Mouse (Mus musculus): ENCODE data around the gene Kdelr2. TPM values are rescaled to one million over a fixed set of nuclear protein-coding genes. Genes with fewer than 3 reads are reported as not detected.

Gene Kdelr2
- polyA plus RNA-seq, 1 experiment = 91.8 TPM

- Histone ChIP-seq H3K36me3 (ENCODE audit: control insufficient read depth, insufficient read depth, low read length) (no peaks in the 10 kb centered on the region), H3K27me3 (replicated peaks; ENCODE audit: control insufficient read depth, insufficient read depth, low read length) (no peaks in the 10 kb centered on the region), H3K27ac (ENCODE audit: insufficient read depth, low read depth, low read length) (no peak overlapping the region), H3K4me1 (ENCODE audit: control insufficient read depth, insufficient read depth, low read length) (no peaks in the 10 kb centered on the region), H3K4me3 (ENCODE audit: insufficient read depth, low read depth, low read length) (peak overlapping the region; percentile 25; the same call in 1 of the 2 replicates)
- TF ChIP-seq POLR2A (IDR thresholded peaks at IDR 0.05; ENCODE audit: low read depth, low read length) = no peak
- DNase-seq = no peak
- 2% methylated on average over 47 of the region's 47 CpGs for WGBS
Observed at GRCm38 (mm10) chr5:143363678-143364615, 39.7 kb upstream of the Kdelr2 start.

- DNase-seq = no peak
- 70% methylated on average over 3 of the region's 3 CpGs for WGBS
- no peaks in the 10 kb centered on the region for H3K36me3 ChIP-seq (ENCODE audit: control insufficient read depth, insufficient read depth, low read length)
- H3K4me1 ChIP-seq (ENCODE audit: control insufficient read depth, insufficient read depth, low read length) = no peaks in the 10 kb centered on the region
- peaks cover 4% of the 10 kb centered on the region; the same call in 1 of the 2 replicates for H3K27me3 ChIP-seq (replicated peaks; ENCODE audit: control insufficient read depth, insufficient read depth, low read length)
- TF ChIP-seq CTCF (conservative IDR thresholded peaks at IDR 0.05; ENCODE audit: insufficient read depth, insufficient read length, low read depth, low read length) = no peak
- no peak for TF ChIP-seq POLR2A (IDR thresholded peaks at IDR 0.05; ENCODE audit: low read depth, low read length)
- no peak overlapping the region for H3K27ac ChIP-seq (ENCODE audit: insufficient read depth, low read depth, low read length)
- no peak overlapping the region for H3K4me3 ChIP-seq (ENCODE audit: insufficient read depth, low read depth, low read length)
Observed at GRCm38 (mm10) chr5:143367931-143368330, 35.7 kb upstream of the Kdelr2 start.

- no peak overlapping the region for H3K4me3 ChIP-seq (ENCODE audit: insufficient read depth, low read depth, low read length)
- TF ChIP-seq POLR2A (IDR thresholded peaks at IDR 0.05; ENCODE audit: low read depth, low read length) (no peak), CTCF (conservative IDR thresholded peaks at IDR 0.05; ENCODE audit: insufficient read depth, insufficient read length, low read depth, low read length) (no peak)
- no peaks in the 10 kb centered on the region for H3K36me3 ChIP-seq (ENCODE audit: control insufficient read depth, insufficient read depth, low read length)
- DNase-seq = no peak
- peaks cover 4% of the 10 kb centered on the region; the same call in 1 of the 2 replicates for H3K27me3 ChIP-seq (replicated peaks; ENCODE audit: control insufficient read depth, insufficient read depth, low read length)
- 2% methylated on average over 36 of the region's 36 CpGs for WGBS
- H3K4me1 ChIP-seq (ENCODE audit: control insufficient read depth, insufficient read depth, low read length) = no peaks in the 10 kb centered on the region
- H3K27ac ChIP-seq (ENCODE audit: insufficient read depth, low read depth, low read length) = no peak overlapping the region
Observed at GRCm38 (mm10) chr5:143369611-143370255, 33.9 kb upstream of the Kdelr2 start.

- peaks cover 4% of the 10 kb centered on the region; the same call in 1 of the 2 replicates for H3K27me3 ChIP-seq (replicated peaks; ENCODE audit: control insufficient read depth, insufficient read depth, low read length)
- WGBS = 22% methylated on average over 17 of the region's 17 CpGs
- DNase-seq = no peak
Observed at GRCm38 (mm10) chr5:143370416-143371145, 33.1 kb upstream of the Kdelr2 start.

DNA sequence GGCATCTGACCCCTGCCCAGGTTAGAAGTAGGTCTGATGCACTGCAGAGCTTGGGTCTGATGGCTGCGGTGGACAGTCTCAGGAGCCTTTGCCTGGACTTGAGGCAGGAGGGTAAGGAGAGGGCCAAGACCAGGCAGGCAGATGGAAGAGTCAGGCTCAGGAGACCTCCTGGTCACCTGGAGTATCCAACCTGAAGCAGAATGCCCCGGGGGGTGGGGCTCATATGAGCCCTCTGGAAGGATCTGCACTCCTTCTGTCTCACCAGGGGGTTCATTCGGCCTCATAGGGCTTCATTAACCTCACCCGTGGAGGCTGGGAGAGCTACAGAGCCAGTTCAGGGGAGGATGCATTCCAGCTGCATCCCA is 32.5 kb upstream of the Kdelr2 start:
- DNase-seq = no peak
- WGBS = 48% methylated on average over 4 of the region's 4 CpGs
- H3K27me3 ChIP-seq (replicated peaks; ENCODE audit: control insufficient read depth, insufficient read depth, low read length) = peaks cover 4% of the 10 kb centered on the region; the same call in 1 of the 2 replicates

More at GRCm38 (mm10) chr5:143370416-143371145, 33.1 kb upstream of the Kdelr2 start:
- H3K4me3 ChIP-seq (ENCODE audit: insufficient read depth, low read depth, low read length) = no peak overlapping the region
- no peaks in the 10 kb centered on the region for H3K4me1 ChIP-seq (ENCODE audit: control insufficient read depth, insufficient read depth, low read length)
- no peak overlapping the region for H3K27ac ChIP-seq (ENCODE audit: insufficient read depth, low read depth, low read length)
- TF ChIP-seq POLR2A (IDR thresholded peaks at IDR 0.05; ENCODE audit: low read depth, low read length) (no peak), CTCF (conservative IDR thresholded peaks at IDR 0.05; ENCODE audit: insufficient read depth, insufficient read length, low read depth, low read length) (no peak)
- no peaks in the 10 kb centered on the region for H3K36me3 ChIP-seq (ENCODE audit: control insufficient read depth, insufficient read depth, low read length)

DNA sequence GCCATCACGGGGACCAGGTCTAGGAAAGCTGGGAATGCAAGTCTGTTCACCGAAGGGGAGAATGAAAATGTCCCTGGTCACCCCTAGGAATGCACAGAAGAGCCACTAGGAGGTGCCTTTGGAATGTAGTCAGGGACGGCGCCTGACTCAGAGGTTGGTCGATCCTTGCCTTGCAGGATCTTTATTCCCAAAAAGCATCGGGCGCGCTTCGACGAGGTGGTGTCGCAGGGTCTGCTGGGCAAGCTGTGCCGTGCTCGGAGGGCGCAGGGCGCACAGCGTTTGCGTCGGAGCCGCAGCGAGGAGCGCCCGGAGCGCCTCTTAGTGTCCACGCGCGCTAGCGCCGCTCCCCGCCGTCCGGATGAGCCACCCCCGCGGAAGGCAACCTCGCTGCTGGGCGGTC is 30.8 kb upstream of the Kdelr2 start:
- TF ChIP-seq POLR2A (IDR thresholded peaks at IDR 0.05; ENCODE audit: low read depth, low read length) = no peak
- peak; percentile 45; the same call in 1 of the 2 replicates for TF ChIP-seq CTCF (conservative IDR thresholded peaks at IDR 0.05; ENCODE audit: insufficient read depth, insufficient read length, low read depth, low read length)
- no peak overlapping the region for H3K27ac ChIP-seq (ENCODE audit: insufficient read depth, low read depth, low read length)
- H3K36me3 ChIP-seq (ENCODE audit: control insufficient read depth, insufficient read depth, low read length) = no peaks in the 10 kb centered on the region
- H3K4me3 ChIP-seq (ENCODE audit: insufficient read depth, low read depth, low read length) = no peak overlapping the region
- H3K27me3 ChIP-seq (replicated peaks; ENCODE audit: control insufficient read depth, insufficient read depth, low read length) = peaks cover 4% of the 10 kb centered on the region; the same call in 1 of the 2 replicates
- DNase-seq = peak; percentile 24
- WGBS = 1% methylated on average over 35 of the region's 35 CpGs
- H3K4me1 ChIP-seq (ENCODE audit: control insufficient read depth, insufficient read depth, low read length) = no peaks in the 10 kb centered on the region

More for the DNA sequence above, 32.5 kb upstream of the Kdelr2 start:
- no peak for TF ChIP-seq CTCF (conservative IDR thresholded peaks at IDR 0.05; ENCODE audit: insufficient read depth, insufficient read length, low read depth, low read length)
- no peak for TF ChIP-seq POLR2A (IDR thresholded peaks at IDR 0.05; ENCODE audit: low read depth, low read length)
- Histone ChIP-seq H3K4me3 (ENCODE audit: insufficient read depth, low read depth, low read length) (no peak overlapping the region), H3K4me1 (ENCODE audit: control insufficient read depth, insufficient read depth, low read length) (no peaks in the 10 kb centered on the region), H3K27ac (ENCODE audit: insufficient read depth, low read depth, low read length) (no peak overlapping the region), H3K36me3 (ENCODE audit: control insufficient read depth, insufficient read depth, low read length) (no peaks in the 10 kb centered on the region)
